Mouse (Mus musculus): ENCODE data around the gene Stk26. TPM values are rescaled to one million over a fixed set of nuclear protein-coding genes. Genes with fewer than 3 reads are reported as not detected.

The Stk26 gene
- polyA plus RNA-seq, 1 experiment from 2014 or later = 8.4 TPM

DNA sequence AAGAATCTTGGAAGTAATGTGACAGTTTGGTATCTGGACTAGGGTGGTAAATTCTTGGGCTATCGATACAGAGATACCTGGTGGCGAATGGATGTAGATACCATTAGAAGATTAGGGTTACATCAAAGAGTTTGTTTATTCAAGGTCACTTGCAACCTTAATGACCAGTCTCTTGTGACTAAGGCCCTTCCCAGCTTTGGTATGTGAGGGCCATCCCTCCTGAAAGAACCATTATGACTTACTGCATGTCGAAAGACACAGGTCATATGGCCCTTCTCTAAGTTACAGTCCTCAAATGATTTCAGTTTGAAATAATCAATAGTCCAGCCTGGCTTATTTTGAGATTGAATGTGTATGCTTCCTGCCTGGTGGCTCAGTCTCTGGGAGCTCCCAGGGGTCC, 96.3 kb downstream of the Stk26 start:
- WGBS = 66% methylated on average over 3 of the region's 3 CpGs

DNA sequence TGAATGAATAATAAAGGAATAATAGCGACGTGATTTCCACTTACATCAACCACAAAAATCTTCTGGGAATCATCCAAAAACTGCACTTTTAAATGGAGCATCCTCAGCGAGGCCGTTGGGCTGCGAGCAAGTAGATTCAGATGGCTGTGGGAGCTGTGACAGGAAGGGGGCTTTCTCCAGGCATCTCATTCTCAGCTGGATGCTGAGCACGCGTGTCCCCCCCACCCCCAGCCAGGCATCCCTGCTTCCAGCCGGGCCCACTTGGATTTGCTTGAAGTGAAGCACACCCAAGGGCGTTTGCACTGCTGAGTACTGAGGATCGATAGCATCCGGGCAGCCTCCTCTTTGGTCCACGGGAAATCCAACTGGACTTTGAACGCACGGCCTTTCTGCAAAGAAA, 101.8 kb downstream of the Stk26 start, which contains the start of gene Frmd7:
Gene Frmd7 (minus strand): TSS at position 101 of the 400 bp plus-strand sequence.
- H3K4me2 ChIP-seq = no peak within 1 kb of the TSS
- H3K27ac ChIP-seq = no peak within 1 kb of the TSS
- H3K9ac ChIP-seq = no peak within 1 kb of the TSS
- H3K36me3 ChIP-seq = no peaks in the 10 kb centered on the region
- H3K4me3 ChIP-seq (replicated peaks) = no peak within 1 kb of the TSS
- ATAC-seq (ENCODE audit: insufficient read depth, low FRiP score, low read depth) = no peak
- WGBS = 69% methylated on average over 14 of the region's 14 CpGs
- no peaks in the 10 kb centered on the region for H3K27me3 ChIP-seq (replicated peaks)
- no peaks in the 10 kb centered on the region for H3K4me1 ChIP-seq
- no peaks in the 10 kb centered on the region for H3K9me3 ChIP-seq

More for the DNA sequence above, 96.3 kb downstream of the Stk26 start:
- ATAC-seq (ENCODE audit: insufficient read depth, low FRiP score, low read depth) = no peak
- Histone ChIP-seq H3K27me3 (replicated peaks) (no peaks in the 10 kb centered on the region), H3K4me1 (no peaks in the 10 kb centered on the region), H3K27ac (no peak overlapping the region), H3K36me3 (no peaks in the 10 kb centered on the region), H3K9me3 (no peaks in the 10 kb centered on the region), H3K4me3 (replicated peaks) (no peak overlapping the region), H3K4me2 (no peak overlapping the region), H3K9ac (no peak overlapping the region)

Other genes with a start within 250 kb of the Stk26 start
- not detected in 2 replicates for gene Frmd7, start 101.7 kb downstream of the Stk26 start, polyA plus RNA-seq (2015; fragmentation: Nextera tagmentation; extraction: Ambion mirVana)
- 18.4 and 19.8 TPM in 2 replicates for gene Rap2c, start 177.0 kb downstream of the Stk26 start, polyA plus RNA-seq (2015; fragmentation: Nextera tagmentation; extraction: Ambion mirVana)